Mouse (Mus musculus) inflammation-experienced regulatory T-cells, adult 6 months (primary cell): ENCODE results near the gene Cadm1. TPM values are rescaled to one million over a fixed set of nuclear protein-coding genes. Genes with fewer than 3 reads are reported as not detected.

Experiments
- ATAC-seq: one replicate; pipeline ENCODE4 v1.8.0; 2017
- polyA plus RNA-seq, 3 experiments: library from polyadenylated mRNA; unstranded; fragments of 100-300 nt; shearing (Covaris generic); gene quantifications; one replicate each; pipeline ENCODE4 v1.2.1; 2017

The Cadm1 gene
- polyA plus RNA-seq, 3 experiments from 2014 or later = 0.42 TPM; not detected in 2

DNA sequence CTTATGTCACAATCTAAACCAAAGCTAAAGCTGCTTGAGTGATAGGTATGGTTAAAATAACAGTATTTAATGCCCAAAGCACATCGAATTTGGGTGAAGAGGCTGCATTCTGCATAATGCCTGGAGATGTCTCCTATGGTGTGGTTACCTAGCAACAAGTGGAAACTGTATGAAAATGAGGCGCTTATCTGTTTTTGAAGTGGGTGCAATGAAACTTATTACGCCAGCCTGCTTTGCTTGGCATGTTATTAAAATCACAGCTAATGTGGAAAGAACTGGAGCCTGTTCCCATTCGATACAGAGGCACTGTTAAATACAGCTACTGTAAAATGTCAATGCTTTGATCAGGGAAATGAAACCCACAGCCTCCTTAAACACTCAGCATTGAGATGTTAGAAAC lies 79.5 kb downstream of the Cadm1 start:
- no peak for ATAC-seq

DNA sequence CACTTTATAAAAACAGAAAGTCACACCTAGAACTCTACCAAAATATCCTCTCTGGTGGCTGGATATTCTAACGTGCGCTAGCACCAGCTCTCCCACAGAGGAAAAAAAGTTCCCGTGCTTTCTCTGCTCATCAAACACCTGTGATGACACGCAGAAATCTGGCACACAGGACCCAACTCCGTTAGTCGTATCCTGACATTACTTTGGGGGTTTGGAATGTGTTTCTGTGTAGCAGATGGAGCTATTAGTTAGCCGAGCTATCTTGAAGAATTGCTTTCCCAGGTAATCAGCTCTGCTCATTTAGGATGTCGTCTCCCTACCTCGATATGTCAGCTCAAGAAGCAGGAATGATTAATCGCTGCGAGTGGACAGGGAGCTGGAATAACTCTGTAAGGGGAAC lies 80.3 kb downstream of the Cadm1 start:
- ATAC-seq = no peak

DNA sequence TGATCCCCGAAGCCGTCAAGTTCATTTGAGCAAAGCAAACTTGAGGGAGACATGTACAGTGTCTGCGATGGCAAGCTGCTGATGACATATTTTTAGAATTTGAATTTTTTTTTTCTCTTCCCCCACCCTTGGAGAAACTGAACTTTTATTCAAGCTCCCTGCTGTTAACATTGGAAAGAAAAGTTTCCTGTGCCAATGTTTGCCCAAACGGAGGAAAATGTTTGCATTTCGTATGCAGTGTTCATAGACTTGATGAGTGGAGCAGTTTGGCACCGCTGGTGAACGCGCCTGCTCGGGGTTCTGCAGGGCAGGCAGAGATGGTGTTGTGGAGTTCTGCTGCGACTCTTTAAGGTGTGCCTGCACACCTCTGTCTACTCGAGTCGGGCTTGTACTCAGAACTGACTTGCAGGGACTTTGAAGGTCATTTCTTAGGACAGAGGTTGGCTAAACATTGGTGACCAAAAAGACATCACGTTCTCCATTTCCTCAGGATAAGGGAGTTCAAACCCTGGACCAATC lies 83.0 kb downstream of the Cadm1 start:
- ATAC-seq = no peak

DNA sequence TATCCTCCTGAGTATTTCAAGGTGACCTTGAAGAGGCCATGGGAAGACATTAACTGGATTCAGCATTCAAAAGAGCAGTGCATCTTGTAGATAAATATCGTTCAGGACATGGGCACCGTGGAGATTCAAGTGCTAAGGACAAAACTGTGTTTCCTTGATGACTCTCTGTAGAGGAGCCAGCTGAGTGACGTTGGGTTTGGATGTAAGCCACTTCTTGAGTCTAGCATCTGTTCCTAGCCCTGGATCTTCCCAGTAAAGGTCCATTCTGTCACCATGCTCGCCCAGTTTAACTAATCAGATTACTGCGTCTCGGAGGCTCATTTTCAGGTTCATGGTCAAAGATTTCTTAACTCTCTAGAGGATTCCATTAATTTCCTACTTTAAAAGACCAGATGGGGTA lies 85.1 kb downstream of the Cadm1 start:
- ATAC-seq = no peak

DNA sequence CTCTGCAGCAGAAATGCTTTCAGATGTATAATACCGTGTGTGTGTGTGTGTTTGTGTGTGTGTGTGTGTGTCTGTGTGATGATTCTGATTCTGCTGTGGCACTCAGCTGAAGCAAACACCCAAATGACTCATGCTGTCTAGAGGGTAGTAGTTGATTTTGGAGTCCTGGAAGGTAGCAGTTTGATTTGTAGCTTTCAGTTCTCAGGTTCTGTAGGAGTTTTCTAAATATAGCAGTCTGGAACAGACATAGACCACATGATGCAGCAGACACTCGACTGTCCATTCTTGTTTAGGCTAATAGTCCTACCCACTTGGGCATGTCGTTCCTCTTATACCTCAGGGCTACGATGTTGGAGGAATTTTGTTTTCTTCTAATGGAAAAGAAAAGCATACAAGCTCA lies 86.4 kb downstream of the Cadm1 start:
- no peak for ATAC-seq

DNA sequence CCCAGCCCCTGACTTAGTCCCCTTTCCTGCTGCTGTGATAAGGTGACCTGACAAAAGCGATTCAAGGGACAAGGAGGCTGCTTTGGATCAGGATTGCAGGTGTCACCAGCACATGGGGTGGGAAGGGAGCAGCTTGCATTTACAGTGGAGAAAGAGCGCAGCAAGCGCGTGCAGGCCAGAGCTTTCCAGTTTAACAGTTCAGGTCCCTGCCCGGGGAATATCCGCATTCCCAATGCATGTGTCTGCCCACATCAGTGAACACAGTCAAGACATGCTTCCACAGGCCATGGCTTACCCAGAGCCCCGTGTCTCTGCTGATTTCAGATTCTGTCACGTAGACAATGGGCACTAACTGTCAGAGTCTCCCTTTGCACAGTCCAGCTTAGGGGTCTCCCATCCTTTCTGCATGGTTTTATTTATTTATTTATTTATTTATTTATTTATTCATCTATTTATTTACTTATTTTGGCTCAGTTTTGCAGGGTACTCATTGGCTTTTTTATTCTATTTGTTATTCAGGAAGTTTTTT lies 89.6 kb downstream of the Cadm1 start:
- no peak for ATAC-seq

DNA sequence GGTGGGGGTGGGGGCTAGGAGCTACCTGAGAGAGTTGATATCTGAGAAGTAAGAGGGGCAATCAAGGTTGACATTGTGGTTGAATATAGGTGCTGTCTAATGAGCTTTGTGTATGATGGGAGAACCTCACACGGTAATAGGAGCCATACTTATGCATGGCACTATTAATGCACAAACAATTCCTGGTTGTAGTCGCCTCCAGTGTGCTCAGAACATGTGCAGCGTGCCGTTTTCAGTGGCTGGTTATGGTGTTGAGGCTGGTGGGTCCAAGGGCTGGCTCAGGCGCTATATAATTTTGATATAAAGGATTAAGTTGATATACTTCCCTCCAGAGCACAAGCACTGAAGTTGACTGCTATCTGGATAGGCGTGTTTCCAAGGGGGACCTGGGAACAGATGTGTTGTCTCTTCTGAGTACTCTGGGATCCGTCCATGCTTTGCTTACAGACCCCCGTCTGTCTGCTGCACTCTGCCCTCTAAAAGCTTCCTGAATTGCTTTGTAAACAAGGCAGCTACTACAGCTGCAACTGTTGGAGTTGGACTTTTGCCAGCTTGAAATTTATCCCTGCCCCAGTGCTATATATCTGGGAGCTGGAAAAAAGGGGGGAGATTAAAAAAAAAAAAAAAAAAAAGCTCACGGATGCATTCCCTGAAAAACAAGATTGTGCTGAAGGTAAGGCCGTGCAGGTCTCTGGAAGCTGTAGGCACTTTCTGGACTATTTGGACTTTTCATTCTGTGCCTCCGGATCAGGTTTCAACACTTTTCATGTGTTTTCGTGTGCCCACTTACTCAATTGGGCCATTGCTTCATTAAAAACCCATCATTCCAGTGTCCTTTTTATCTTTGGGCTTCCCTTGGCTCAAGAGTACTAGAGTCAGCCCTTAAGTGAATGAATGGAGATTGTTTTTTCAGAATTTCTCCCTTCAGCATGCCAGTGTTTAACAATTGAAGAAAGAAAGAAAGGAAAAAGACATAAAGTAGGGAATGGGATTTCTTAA lies 93.8 kb downstream of the Cadm1 start:
- no peak for ATAC-seq

DNA sequence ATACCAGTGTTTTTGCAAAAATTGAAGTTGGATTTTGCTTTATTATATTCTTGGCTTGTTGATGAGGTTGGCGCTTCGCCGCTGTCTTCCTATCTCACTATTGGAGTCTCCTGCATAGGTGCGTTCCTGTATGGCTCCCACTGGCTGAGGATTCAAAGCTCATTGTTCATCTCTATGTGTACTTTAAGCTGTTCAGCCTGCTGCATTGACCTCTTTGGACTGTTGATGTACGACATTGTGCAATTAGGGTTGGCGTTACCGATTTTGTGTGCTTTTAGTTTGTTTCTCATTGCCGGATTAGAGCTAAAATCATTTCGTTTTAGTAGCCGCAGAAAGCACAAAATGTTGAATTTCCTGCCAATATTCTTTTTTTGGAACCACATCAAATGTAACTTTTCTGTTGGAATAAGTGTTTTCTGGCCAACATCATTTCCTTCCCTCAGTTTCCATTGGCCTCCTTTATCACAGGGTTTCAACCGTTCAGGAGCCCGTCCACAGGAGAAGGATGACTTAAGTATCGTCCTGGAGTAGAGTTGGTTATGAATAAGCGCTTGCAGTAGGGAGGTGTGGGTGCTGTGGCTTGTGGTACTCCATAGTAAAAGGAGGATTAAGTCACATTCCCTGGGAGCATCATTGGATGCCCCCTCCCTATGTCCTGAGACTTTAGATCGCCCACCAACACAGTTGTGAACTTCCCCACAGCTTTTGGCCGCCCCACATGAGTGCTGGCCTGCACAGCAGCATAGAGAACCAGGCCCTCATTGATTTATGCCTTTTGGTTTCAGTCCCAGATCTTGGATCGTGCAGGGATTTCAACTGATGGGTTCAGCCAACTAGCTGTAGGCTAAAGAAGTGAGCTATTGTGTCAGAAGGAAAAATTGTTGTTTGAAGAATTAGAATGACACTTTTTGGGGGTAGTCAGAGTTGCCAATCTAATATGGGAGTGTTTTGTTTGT lies 94.9 kb downstream of the Cadm1 start:
- no peak for ATAC-seq

DNA sequence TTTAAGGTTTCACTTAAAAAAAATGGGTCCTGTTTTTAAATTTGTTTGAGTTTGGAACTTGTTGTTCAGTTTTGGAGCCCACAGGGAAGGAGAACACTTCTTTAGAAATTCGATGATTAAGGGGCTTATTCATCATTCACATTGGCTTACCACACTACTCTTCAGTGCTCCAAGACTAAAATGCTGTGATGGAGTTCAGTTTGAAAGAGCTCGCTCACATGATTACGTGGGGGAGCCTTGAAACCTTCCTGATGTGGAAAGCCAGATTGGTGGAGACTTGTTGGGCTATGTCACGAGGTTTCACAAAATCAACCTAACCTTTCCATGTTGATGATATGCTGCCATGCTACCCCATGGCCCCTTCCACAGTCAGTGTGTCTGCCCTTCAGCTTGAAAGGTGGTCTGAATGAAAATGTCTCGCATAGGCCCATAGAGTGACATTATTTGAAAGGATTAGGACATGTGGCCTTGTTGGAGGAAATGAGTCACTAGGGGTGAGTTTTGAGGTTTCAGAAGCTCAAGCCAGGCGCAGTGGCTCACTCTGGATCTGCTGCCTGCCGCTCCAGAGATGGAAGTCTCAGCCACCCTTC lies 95.7 kb downstream of the Cadm1 start:
- ATAC-seq = no peak

DNA sequence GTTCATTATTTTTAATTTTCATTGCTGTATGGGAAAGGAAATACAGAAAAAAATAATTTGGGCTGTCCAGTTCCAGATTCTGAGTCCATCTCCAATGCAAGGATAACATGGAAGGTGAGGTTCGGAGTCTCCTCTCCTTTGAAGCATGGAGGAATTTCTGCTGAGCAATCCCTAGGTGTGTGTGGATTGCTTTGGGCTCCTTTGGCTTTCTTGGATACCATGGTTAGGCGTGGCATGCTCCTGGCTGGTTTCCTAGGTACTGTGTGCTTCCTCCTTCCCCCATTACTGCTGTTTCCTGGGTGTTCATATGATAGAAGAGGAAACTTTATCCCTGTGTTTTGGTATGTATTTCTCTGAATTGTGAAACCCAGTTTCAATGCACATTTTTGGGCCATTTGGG lies 98.0 kb downstream of the Cadm1 start:
- no peak for ATAC-seq

DNA sequence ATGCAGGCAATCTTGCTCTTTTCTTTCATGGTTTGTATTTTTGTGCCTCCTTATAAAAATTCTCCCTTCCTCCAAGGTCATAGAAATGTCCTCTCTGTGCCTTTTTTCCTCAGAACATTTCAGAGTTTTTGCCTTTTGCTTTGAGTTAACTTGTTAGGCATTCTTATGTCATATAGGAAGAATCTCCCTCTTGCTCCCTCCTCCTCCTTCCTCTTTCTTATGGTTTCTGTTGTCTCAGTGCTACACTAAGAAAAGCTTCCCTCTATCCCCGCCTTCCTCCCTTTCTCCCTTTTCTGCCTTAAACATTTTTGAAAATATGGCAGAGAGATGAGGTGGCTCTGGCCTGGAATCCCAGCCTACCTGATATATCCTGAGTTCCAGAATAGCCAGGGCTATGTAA lies 98.6 kb downstream of the Cadm1 start:
- no peak for ATAC-seq

DNA sequence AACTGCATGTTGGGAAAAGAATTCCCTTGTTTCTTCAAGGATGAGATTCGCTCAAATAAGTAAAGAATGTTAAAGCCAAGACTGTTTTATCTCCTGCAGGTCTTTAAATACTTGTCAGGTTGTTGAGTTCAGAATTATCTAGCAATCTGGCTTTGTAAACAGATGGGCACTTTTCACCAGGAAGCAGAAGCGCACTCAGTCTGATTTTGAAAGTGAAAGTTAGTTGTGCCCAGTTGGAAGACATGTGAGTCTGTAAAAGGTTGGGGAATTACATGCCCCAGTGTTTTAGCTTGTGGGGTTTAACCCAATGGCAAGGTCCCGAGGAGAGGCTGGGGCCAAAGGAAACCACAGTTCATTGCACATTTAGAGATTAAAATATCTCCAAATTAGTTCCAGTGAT lies 104.7 kb downstream of the Cadm1 start:
- no peak for ATAC-seq

DNA sequence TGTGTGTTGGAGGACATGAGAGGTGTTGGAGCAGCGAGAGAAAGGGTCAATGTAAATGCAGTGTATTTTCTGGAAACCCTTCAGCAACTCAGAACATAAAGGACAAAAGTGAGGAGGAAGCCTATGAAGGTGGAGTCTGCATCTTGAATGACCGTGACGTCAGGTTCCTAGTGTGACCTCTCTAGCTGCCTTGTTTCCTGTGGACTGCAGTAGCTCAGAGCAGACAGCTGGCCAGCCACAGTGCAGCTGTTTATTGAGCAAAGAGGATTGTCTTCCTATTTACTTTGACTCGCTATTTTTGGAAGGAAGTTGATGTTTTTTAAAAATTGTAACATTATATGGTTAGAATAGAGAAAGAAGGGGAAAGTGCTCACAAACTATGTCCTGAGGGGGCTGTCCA lies 112.7 kb downstream of the Cadm1 start:
- ATAC-seq = no peak

DNA sequence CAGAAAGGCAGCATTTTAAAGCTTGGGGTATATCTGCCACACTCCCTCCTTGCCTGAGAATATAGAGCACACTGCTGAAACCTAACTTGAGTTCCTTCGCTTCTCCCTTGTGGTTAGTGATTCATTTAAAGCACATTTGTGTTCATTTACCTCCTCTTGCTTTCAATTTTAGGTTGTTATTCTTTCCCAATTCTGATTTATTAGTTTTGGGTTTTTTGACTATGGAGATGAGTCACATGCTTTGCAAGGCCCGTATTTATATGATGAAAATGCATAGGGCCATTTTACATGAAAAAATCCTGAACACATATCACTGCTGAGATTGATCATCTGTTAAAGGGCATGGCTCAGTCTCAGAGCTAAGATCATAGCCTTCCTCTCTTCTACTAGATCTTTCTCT lies 115.1 kb downstream of the Cadm1 start:
- ATAC-seq = no peak

DNA sequence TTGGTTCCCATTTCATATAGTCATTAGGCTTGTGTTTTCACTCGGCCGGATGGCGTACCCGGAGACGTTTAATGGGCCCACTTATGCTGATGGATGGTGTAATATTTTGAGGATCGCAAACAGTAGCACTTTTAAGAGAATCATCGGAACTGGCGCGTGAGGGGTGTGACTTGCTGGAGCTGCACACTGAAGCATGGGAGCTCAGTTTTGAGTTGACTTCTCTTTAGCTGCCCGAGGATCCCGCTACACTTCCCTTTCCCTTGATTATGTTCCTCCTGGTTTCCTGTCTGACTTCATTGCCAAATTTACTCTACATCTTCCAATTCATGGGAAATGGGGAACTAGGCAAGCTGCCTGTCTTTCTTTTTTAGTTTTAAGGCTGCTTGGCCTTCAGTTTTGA lies 121.5 kb downstream of the Cadm1 start:
- no peak for ATAC-seq

DNA sequence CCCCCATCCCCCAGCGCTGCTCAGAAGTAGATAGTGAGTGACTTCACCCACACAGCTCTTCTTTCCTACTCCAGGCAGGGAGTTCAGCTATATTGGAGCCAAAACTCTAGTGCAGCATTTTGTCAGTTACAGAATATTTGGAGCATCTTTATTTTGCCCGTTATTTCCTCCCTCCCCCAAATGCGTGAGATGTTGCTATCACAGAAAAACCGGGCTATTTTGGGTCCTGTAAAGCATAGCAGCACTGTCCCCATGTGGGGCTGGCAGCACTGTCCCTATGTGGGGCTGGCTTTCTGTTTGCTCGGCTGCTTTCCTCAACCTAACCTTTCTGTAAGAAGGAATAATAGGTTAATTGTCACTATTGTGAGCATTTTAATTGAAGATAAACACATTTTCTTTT lies 122.2 kb downstream of the Cadm1 start:
- ATAC-seq = no peak

DNA sequence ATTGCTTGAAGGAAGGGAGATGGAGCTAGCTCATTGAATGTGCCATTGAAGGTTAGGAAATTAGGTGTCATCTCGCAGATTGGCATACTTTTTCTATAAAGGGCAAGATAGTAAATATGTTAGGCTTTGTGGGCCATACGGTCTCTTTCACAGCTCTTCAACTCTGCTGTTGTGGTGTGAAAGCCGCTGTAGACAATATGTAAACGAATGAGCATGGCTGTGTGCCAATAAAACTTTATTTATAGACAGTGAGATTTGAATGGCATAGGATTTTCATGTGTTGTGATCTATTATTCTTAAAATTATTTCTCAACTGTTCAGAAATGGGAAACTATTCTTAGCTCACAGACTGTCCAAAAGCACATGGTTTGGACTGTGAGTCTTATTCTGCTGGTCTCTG lies 123.0 kb downstream of the Cadm1 start:
- ATAC-seq = no peak

DNA sequence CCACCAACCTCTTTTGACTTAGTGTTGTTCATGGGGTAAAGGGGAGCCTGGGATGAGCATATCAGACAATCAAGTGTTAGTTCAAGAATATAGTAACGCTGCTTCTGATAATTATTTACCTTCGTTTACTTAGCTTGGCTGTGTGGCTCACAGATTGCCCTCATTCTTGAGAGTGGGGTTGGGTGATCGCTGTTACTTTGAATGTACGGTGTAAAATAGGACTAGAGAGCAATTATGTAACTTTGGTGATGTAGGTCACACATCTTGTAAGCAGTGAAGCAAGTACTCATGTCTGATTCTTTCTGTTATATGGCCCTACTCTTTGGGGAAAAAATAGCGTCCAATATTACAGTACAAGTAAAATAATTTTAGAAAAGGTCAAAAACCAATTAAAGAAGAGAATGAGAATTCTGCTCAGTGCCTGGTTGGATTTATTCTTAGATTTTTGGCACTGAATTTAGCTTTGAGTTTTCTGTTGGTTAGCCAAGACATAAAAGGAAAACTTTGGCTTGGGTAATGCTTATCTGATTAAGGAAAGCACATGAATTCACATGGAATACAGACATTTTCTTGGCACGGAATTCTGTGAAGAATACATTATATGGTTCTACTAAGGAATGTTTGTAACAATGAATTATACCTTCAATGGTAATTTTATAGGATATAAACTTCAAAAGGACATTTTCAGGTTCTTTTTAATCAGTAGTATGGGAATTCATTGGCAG lies 129.6 kb downstream of the Cadm1 start:
- no peak for ATAC-seq

DNA sequence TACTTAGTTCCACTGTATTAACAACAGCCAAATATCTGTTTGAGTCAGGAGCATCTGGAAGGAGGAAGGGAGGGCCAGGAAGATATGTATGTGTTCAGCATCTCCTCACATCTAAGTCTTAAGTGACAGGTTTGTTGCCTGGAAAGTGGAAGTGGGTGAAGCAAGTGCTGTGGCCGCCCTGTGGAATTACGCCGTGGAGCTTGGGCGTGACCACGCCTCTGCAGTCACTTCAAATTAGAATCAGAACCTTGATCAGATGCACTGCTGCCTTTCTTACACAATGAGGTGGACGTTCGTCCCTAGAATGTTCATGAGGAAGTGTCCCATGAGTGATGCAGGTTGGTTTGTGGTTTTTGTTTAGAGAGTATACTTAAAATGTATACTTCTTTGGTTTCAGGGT lies 131.6 kb downstream of the Cadm1 start:
- ATAC-seq = no peak

DNA sequence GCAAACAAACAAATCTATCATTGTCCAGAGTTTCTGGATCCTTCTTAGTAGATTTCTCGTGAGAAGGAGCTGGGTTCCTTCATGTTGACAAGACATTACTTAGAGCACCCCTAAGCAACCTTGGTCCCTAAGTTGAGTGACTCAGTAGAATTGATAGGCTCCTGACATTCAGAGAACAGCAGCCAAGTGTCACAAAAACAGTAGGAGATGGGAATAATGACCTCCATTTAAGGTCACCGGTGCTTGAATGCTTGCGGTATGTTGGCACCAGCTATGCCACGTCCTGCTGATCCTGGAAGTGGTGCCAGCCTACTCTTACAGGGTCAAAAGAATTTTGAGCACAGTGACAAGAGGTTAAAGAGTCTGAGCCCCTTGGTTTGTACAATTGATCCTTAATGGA lies 139.2 kb downstream of the Cadm1 start:
- ATAC-seq = no peak

DNA sequence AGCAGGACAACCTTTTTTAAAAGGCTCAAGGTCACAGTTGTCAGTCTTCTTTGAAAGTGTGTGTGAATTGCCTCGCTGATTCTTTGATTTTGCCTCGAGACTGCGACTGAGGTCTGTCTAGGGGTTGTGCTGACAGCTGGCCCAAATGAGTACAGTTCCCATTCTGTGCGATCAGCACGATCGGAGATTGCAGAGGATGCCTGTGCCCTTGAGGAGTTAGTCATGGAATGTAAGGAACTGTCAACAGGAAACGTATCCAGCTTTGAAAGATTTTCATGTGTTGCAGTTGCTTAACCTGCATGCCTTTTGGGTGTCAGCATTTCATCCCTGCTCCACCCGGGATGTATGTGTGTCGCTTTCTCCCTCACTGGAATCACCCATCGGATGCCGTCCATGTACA lies 141.6 kb downstream of the Cadm1 start:
- ATAC-seq = no peak
